Mouse (Mus musculus) right cerebral cortex, postnatal 36 days (tissue): ENCODE measurements at regions not wholly inside any gene's neighbourhood (a gene's known extent, or its start where the extent isn't known, plus 50 kb on each side); places are given as distances from the start of the nearest gene placed in this dataset.
A peak's percentile ranks its signal among the peaks of the same experiment; 100 is the strongest.

Experiments used
- DNase-seq, 2 experiments: peaks; one replicate each; pipeline ENCODE4 v3.0.0; 2022; ENCODE audit warnings: low spot score in 2 of 2, mixed read lengths in 1 of 2

DNA sequence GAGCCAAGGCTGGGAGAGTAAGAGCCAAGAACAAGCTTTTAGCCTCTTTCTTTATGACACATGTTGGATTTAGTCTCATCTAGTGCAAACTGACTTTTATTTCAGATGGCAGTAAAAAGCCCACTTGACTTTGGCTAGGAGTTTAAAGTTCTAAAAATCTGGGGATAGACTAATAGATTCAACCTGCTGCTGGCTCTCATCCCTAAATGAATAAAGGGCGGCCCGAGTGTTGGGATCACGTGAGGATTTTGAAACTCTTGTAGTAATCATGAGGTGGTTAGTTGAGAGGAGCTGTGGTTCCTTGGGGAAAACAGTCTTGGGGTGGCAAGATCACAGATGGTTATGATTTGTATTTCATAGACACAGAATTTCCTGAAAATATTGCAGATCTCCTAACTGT is 975.9 kb downstream of the Robo2 start:
- DNase-seq = no peak

GRCm38 (mm10) chr16:73424851-73425250 is 986.8 kb downstream of the Robo2 start:
- no peak for DNase-seq

DNA sequence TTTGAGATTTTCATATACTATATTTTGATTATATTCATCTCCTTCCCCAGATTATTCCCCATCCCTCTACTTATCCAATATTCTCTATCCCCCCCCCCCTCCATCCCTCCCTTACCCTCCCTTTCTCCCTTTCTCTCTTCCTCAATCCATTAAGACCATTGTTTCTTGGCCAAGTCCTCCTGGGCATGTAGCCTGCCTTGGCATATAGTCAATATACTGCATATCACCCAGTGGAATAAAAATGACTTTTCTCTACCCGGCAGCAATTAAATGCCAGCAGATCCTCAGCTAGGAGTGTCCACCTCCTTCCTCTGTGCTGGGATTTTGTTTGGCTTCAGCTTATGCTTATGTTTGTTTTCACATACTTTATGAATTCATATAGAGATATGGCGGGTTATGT is 987.3 kb downstream of the Robo2 start:
- DNase-seq = no peak

- DNase-seq = no peak
These were observed 1007.1 kb downstream of the Robo2 start for GRCm38 (mm10) chr16:73404509-73404908.

GRCm38 (mm10) chr16:73404099-73404498 is 1007.5 kb downstream of the Robo2 start:
- DNase-seq = no peak

GRCm38 (mm10) chr16:73379056-73379455 is 1032.6 kb downstream of the Robo2 start:
- DNase-seq = no peak

GRCm38 (mm10) chr16:73374608-73375165 is 1036.9 kb downstream of the Robo2 start:
- no peak for DNase-seq

DNA sequence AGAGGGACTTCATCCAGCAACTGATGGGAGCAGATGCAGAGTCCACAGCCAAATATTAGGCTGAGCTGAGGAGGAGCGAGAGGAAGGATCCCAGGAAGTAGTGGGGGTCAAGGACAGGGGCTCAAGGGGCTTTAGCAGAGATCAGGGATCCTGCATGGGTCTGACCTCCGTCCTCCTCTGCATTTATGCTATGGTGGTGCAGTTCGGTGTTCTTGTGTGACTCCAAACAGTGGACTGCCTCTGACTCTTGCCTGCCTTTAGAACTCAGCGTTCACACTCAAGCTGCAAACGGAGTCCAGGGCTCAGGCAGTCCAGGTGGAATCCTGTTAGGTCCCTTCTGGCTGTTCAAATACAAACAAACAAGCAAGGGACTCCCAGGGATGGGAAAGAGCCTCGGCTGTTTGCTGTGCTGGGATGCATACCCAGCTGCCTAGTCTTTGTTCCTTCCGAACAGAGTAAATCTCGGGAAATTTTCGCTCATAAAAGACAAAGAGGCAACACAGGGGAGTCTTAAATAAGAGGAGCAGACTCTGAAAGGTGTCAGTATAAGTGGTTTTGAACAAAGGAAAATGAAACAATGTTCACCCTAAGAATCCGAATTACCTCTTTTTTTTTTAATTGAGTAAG is 1042.9 kb downstream of the Robo2 start:
- no peak for DNase-seq

DNA sequence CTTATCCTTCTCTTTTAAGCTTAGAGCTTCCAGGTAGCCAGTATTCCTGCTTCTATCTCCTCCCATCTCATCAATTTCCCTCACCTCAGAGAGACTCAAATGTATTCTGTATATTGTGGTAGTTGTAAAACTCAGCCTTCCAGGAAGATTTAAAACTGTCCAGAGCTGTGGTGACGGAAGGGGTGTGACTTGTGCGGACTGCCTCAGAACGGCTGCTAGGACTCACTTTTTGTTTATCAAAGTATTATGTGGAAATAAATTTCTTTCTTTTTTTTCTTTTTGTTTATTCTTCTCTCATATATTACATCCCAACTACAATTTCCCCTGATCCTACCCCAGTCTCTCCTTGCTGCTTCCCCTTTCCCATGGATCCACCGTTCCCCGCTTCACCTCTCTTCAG is 1043.7 kb downstream of the Robo2 start:
- DNase-seq = no peak

- peak; percentile 3 to 14 for DNase-seq
These were observed 1044.3 kb downstream of the Robo2 start for GRCm38 (mm10) chr16:73367226-73367840.

GRCm38 (mm10) chr16:73350698-73351097 is 1042.6 kb downstream of the Robo1 start:
- no peak for DNase-seq

GRCm38 (mm10) chr16:73343941-73344340 is 1035.8 kb downstream of the Robo1 start:
- no peak for DNase-seq

GRCm38 (mm10) chr16:73343531-73343930 is 1035.4 kb downstream of the Robo1 start:
- no peak for DNase-seq

- DNase-seq = no peak
These were observed 1009.5 kb downstream of the Robo1 start for GRCm38 (mm10) chr16:73317644-73318043.

- DNase-seq = no peak
These were observed 1002.0 kb downstream of the Robo1 start for GRCm38 (mm10) chr16:73310096-73310495.

DNA sequence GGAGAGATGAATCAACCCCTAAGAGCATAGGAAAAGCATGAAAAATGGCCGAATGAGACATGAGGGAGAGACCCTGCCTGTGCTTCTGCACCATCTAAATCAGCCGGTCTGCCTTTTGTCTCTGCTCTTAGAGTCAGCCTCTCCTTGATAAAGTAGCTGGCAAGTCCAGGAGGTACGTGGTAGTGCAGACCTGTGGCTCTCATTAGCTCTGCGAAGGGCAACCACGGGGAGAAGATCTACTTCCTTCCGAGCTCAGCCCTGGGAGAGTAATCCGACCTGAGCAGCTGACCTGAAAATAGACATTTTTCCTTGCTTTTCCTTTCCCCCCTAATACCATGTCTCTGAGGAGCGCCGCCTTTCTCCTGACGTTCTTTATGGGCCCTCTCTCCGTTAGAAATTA is 971.8 kb downstream of the Robo1 start:
- no peak for DNase-seq

GRCm38 (mm10) chr16:73259691-73260090 is 951.6 kb downstream of the Robo1 start:
- no peak for DNase-seq

GRCm38 (mm10) chr16:73259283-73259682 is 951.2 kb downstream of the Robo1 start:
- no peak for DNase-seq

GRCm38 (mm10) chr16:73245073-73245590 is 937.0 kb downstream of the Robo1 start:
- no peak for DNase-seq

DNA sequence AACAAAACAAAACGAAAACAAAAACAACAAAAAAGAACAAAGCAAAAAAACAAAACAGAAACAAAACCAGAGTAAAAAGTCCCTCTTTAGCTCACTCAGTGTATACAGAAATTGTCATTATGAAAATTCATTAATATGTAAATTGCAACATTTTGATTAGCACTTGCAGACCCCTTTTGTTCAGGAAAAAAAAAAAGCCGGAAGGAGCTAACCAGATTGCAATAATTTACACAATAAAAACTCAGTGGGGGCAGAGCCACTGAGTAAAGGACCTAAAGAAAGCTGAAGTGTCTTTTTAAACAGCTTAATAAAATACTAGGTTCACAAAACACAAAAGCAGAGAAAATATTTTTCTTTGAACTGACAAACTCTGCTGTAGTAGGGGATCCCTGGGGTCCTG is 922.5 kb downstream of the Robo1 start:
- DNase-seq = no peak

DNA sequence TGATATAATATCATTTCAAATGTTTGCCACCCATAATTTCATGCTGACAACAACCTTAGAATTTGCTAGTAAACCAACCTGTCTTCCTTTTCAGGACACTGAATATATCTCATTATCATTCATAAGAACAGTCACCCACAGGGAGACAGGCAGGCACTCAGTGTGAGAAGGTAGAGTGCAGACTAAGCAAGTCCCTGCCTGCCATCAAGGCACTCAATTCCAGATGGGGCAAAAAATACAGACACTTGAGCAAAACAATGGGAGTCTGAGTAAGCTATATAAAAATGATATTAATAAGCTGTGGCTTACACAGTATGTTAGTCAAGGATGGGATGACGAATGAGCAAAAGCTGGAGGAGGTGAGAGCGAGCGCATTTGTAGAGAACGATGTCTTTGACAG is 909.4 kb downstream of the Robo1 start:
- no peak for DNase-seq

- no peak for DNase-seq
These were observed 895.4 kb downstream of the Robo1 start for GRCm38 (mm10) chr16:73203542-73203941.

DNA sequence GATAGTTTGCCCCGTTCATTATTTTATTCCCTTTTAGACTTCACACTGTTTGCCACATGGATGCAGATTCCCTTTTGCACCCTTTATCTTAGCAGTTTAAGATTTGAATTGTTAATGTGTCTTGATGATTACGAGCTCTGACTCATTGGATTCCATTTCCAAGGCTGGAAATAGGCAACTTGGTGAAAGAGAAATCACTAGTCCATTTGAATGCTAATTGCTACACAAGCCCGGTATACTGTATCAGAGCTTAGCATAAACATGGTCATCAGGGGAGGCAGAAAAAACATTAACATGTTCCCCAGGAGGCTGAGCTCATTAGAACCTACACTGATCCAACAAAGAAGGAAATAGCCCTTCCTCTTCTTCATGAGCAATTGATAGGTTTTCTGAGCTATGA is 892.9 kb downstream of the Robo1 start:
- no peak for DNase-seq
